7 mouse cellular contexts compared by ENCODE assay signal in the genomic region with DNA sequence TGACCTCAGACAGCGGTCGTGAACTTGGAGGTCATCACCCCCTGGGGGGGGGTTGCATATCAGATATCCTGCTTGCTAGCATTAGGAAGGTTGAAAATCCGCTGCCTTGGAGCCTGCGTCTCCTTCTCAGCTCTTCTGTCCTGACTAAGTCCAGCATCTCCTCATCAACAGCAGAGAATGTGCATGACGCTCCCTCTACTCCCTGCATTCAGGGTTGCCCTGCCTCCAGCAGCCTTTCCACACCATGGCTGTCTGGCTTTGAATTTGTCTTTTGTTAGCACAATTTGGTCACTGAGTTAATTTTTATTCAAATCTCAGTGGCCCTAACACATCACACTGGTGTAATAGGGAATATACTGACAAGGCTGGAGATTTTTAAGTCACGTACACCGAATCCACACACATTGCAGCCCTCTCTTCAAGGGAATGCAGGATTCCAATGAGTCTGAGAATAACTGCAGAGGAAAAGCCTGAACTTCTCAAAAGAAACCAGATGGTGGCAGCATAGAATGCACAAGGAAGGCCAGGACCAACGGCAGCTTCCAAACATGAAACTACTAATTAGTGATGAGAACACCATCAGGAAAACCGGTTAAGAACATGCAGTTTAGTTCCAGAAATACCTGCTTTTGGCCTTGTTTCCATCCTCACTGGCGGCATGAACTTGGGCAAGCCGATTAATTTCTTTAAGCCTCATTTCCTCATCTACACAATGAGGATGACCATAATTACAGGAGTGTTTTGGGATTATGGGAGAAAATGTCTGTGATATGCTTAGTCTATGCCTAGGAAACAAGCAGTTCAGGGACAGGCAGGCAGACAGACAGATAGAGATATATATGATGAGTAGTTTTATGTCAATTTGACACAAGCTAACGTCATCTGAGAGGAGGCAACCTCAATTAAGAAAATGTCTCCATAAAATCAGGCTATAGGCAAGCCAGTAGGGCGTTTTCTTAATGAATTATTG.
DNase-seq lines count a peak whose midpoint lies in the region; ATAC-seq and TF ChIP-seq lines count a peak whose summit lies in the region.

No protein-coding gene starts in this region.

- H3K9me3 ChIP-seq in hindbrain, embryonic 15.5 days: no peaks in the 10 kb centered on the region
- no peaks in the 10 kb centered on the region for H3K9me3 ChIP-seq in midbrain, embryonic 12.5 days

- no peak overlapping the region for H3K4me2 ChIP-seq in hindbrain, embryonic 15.5 days
- H3K4me2 ChIP-seq in midbrain, embryonic 12.5 days (replicated peaks): no peak overlapping the region

- ATAC-seq in hindbrain, embryonic 15.5 days (ENCODE audit: low FRiP score, low read depth): peak; percentile 81
- ATAC-seq in midbrain, embryonic 12.5 days (ENCODE audit: low FRiP score, low read depth): peak; percentile 62
- no peak for ATAC-seq in CD4-positive, CD25-positive, alpha-beta regulatory T cell, adult 4 months

- no peaks in the 10 kb centered on the region for H3K27me3 ChIP-seq in hindbrain, embryonic 15.5 days
- no peaks in the 10 kb centered on the region for H3K27me3 ChIP-seq in midbrain, embryonic 12.5 days

- peak; percentile 46; the same call in 1 of the 2 replicates for TF ChIP-seq CTCF in embryonic fibroblast, embryonic 13.5 days (IDR thresholded peaks at IDR 0.05; ENCODE audit: borderline replicate concordance, insufficient read depth, low read length)

- 58% methylated on average over 13 of the region's 13 CpGs for WGBS in hindbrain, embryonic 15.5 days
- WGBS in midbrain, embryonic 12.5 days: 65% methylated on average over 13 of the region's 13 CpGs

- DNase-seq in ES-CJ7 (ENCODE audit: low read depth, low spot score): peak; percentile 53
- peak; percentile 59 for DNase-seq in ZHBTc4 (ENCODE audit: low read depth, low spot score)
- peak; percentile 6 to 40 for DNase-seq in left cerebral cortex, adult 8-10 months (ENCODE audit: low spot score in 2 of 2)

- no peak overlapping the region for H3K27ac ChIP-seq in embryonic fibroblast, embryonic 13.5 days (ENCODE audit: insufficient read depth, low read length)
- H3K27ac ChIP-seq in hindbrain, embryonic 15.5 days (replicated peaks): no peak overlapping the region
- H3K27ac ChIP-seq in midbrain, embryonic 12.5 days (replicated peaks): no peak overlapping the region

- H3K9ac ChIP-seq in hindbrain, embryonic 15.5 days: no peak overlapping the region
- H3K9ac ChIP-seq in midbrain, embryonic 12.5 days (replicated peaks): no peak overlapping the region

- no peak for TF ChIP-seq POLR2A in embryonic fibroblast, embryonic 13.5 days (IDR thresholded peaks at IDR 0.05; ENCODE audit: low read depth, low read length)

- H3K36me3 ChIP-seq in hindbrain, embryonic 15.5 days: no peaks in the 10 kb centered on the region
- no peaks in the 10 kb centered on the region for H3K36me3 ChIP-seq in midbrain, embryonic 12.5 days

- no peak overlapping the region for H3K4me3 ChIP-seq in embryonic fibroblast, embryonic 13.5 days (ENCODE audit: insufficient read depth, low read length)
- no peak overlapping the region for H3K4me3 ChIP-seq in hindbrain, embryonic 15.5 days
- H3K4me3 ChIP-seq in midbrain, embryonic 12.5 days: no peak overlapping the region

- no peaks in the 10 kb centered on the region for H3K4me1 ChIP-seq in embryonic fibroblast, embryonic 13.5 days (ENCODE audit: control insufficient read depth, insufficient read depth, low read length)
- H3K4me1 ChIP-seq in hindbrain, embryonic 15.5 days (replicated peaks): 0 out of 2 replicates have a peak, but pooled peaks cover 6% of the 10 kb centered on the region
- no peaks in the 10 kb centered on the region for H3K4me1 ChIP-seq in midbrain, embryonic 12.5 days
